Mouse (Mus musculus) 3T3-L1 (cell line): ENCODE results near the gene Tlr9.

Experiments
- DNase-seq: peaks from one replicate; pipeline ENCODE4 v3.0.0-alpha.2; 2015; ENCODE audit warnings: low read depth, low spot score

Gene Tlr9

DNA sequence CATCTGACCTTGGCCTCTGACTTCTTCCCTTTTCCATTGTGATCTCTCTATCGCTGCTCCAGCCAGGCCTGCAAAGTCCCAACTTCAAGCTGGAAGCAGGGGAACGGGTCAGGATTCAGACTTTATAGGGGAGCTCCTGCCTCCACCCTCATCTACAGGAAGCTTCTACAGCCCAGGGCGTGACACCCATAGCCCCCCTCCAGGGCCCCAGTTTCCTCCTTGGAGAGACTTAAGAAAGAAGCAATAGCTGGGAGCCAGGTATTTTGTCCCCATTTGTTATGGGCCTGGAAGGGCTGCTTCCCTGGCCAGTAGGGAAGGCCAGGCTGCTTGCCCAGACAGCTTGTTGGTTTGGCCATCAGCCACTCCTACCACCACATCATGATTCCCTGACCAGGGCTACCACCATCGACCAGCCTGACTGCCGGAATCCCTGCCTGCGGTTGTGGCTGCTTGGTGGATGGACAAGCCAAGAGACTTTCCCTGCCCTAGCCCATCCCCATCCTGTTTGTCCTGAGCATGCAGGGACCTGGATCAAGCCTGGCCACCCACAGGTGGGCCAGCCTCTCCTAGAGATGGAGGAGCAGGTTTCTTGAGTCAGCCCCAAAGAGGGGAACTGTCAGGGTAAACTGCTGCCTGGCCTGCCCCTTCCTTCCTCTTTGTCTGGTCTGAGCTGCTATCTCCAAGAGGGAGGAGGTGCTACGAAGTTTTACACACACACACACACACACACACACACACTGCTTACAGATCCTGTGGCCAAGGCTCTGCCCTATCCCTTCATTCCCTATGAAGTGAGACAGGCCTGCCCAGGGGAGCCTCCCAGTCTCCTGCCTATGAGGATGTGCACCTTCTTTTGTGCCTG lies 18.2 kb upstream of the Tlr9 start:
- peak; percentile 60 for DNase-seq

GRCm38 (mm10) chr9:106205713-106206290 lies 16.6 kb upstream of the Tlr9 start:
- DNase-seq = peak; percentile 61

- no peak for DNase-seq
These were observed 15.9 kb upstream of the Tlr9 start for GRCm38 (mm10) chr9:106206515-106206914.

- no peak for DNase-seq
These were observed 14.2 kb upstream of the Tlr9 start for GRCm38 (mm10) chr9:106208181-106208580.

DNA sequence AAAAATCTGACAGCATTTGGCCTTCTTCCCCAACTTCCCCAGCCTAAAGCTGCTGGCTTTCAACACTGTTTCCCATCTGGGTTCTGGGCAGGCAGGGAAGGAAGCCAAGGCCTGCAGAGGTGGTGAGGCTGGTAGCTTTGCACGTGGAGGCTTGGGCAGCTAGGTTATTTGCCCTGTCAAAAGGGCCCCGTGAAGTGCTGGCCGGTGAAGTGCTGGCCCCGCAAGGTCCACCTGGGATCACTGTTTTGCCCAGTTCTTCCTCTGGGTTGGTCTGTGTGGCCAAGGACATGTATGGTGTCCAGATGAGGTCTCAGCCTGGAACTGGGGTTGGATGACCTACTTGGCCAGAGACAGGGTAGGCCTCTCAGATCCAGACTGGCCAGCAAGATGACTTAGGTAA lies 12.4 kb upstream of the Tlr9 start:
- no peak for DNase-seq

DNA sequence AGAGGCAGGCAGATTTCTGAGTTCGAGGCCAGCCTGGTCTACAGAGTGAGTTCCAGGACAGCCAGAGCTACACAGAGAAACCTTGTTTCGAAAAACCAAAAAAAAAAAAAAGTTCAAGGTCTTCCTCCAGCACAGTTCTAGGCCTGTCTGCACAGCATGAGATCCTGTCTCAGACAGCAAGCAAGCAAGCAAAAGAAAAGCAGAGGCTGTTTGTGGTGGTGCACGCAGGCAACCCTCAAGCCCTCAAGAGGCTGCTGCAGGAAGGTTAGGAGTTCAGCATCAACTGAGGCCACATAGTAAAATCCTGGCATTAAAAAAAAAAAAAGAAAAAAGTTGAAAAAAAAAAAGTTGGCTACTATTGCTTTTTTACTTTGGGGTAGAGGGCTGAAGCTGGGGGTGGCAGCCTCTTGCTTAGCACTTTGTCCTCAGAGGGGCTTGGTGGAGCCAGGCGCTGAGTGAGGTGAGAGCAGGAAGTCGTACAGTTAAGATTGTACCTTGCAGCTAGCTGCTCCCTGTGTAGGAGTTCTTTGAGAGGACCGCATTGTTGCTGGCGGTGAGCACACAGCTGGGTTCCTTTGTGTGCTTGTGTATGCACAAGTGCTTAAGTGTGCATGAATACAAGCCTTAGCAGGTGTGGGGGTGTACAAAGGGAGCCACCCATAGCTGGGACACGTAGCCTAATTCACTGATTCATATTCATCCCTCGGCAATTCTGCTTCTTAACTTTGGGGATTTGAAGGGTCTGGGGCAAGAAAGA lies 11.4 kb upstream of the Tlr9 start:
- DNase-seq = no peak

DNA sequence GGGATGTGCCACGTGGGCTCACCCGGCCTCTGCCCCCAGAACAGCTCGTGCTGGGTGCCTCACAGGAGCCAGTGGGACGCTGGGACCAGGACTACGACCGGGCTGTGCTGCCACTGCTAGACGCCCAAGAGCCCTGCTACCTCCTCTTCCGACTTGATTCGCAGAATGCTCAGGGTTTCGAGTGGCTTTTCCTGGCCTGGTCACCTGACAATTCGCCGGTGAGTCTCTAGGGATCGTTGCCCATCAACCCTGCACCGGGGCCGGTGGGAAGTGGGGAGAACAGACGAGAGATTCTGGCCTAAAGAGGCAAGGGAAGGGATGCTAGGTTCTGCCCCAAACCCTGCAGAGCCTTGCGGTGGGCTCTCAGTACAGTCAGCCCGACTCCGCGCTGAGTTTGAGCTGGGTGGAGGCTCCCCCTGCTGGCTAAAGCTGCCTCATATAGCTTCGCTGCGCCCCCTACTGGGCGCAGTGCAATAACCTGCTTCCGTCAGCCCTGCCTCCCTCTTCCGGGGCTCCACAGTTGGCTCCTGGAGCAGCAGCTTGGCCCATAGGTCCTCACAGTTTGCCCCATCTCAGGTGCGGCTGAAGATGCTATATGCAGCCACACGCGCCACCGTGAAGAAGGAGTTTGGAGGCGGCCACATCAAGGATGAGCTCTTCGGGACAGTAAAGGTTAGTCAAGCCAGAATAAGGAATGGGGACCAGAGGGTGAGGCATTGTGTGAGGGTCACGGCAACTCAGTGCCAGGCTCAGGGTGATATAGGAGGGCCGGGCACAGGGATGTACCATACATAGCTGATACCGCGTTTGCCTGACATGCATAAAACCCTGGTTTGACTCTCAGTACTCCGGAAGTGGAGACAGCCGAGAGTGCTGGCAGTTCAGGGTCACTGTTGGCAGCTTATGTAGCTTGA lies 10.5 kb upstream of the Tlr9 start:
- DNase-seq = peak; percentile 78

DNA sequence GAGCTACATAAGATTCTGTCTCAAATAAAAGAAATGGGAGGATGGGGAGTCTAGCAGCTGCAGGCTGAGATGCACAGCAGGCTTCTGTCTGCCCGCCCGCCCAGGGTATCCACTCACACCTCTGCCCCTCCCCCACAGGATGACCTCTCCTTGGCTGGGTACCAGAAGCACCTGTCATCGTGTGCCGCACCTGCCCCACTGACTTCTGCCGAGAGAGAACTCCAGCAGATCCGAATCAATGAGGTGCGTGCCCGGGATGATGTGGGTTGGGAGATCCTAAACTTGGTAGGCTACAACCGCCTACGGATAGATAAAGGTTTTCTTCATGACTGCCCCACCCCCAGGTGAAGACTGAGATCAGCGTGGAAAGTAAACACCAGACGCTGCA lies 9.8 kb upstream of the Tlr9 start:
- DNase-seq = no peak

DNA sequence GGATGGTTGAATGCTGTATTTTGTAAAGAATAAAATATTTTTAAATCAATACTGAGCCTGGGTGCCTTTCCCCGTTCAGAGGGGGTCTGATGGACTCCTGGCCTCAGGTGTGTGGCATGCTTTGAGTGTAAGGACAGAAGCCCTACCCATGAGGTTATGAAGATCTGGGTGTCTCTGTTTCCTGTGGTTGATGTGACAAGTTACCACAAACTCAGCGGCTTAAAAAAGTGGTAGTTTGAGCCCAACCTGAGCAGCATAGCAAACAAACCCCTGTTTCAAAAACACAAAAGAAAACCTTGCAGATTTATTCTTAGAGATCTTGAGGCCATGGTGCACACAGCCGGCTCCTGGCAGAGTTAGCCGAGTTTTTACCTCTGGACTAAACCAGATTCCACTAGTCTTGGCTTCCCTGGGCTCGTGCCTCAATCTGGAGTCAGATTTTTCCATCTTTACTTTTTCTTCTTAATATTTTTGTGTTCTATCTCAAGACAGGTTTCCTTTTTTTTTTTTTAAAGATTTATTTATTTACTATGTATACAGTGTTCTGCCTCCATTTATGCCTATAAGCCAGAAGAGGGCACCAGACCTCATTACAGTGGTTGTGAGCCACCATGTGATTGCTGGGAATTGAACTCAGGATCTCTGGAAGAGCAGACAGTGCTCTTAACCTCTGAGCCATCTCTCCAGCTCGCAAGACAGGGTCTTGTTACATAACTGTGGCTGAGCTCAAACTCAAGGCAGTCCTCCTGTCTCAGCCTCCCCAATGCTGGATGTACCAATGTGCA lies 6.9 kb upstream of the Tlr9 start:
- peak; percentile 41 for DNase-seq

DNA sequence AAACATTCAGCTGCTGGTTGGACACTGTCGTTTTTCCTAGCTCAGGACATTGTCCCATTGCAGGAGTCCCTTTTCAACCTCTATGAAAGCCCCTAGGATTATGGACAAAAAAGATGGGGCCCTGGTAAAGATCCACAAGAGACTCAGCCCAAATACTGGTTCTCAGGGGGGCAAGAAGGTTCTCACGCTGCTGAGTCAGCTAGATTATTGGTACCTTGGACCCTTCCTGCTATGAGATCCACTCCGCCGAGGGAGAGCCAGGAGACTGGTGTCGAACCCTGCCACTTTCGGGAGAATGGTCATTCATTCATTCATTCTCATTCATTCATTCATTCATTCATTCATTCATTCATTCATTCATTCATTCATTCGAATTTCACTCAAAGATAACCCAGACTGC lies 5.4 kb upstream of the Tlr9 start:
- no peak for DNase-seq

- DNase-seq = no peak
These were observed 1.4 kb upstream of the Tlr9 start for GRCm38 (mm10) chr9:106220894-106221523.

DNA sequence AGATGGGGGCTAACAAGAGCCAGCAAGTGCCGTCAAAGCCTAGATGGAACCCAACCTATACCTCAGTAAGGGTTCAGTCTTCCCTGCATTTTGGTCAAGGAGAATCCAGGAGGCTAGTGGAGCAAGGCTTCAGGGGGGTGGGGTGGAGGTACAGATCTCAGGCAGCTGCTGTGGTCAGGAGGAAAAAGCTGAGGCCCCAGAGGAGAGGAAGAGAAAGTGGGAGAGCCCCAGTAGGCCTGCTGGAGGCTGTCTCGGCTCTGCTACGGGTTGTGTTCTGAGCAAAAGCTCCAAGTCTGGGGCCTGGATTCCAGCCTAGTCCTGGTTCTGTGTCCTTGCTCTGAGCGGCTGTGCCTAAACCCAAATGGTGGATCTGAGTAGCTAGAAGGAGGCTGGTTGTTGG lies 596 bp downstream of the Tlr9 start:
- no peak for DNase-seq

DNA sequence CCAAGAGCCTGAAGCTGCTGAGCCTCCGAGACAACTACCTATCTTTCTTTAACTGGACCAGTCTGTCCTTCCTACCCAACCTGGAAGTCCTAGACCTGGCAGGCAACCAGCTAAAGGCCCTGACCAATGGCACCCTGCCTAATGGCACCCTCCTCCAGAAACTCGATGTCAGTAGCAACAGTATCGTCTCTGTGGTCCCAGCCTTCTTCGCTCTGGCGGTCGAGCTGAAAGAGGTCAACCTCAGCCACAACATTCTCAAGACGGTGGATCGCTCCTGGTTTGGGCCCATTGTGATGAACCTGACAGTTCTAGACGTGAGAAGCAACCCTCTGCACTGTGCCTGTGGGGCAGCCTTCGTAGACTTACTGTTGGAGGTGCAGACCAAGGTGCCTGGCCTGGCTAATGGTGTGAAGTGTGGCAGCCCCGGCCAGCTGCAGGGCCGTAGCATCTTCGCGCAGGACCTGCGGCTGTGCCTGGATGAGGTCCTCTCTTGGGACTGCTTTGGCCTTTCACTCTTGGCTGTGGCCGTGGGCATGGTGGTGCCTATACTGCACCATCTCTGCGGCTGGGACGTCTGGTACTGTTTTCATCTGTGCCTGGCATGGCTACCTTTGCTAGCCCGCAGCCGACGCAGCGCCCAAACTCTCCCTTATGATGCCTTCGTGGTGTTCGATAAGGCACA lies 3.2 kb downstream of the Tlr9 start:
- DNase-seq = no peak

- no peak for DNase-seq
These were observed 3.8 kb downstream of the Tlr9 start for GRCm38 (mm10) chr9:106226151-106226682.

DNA sequence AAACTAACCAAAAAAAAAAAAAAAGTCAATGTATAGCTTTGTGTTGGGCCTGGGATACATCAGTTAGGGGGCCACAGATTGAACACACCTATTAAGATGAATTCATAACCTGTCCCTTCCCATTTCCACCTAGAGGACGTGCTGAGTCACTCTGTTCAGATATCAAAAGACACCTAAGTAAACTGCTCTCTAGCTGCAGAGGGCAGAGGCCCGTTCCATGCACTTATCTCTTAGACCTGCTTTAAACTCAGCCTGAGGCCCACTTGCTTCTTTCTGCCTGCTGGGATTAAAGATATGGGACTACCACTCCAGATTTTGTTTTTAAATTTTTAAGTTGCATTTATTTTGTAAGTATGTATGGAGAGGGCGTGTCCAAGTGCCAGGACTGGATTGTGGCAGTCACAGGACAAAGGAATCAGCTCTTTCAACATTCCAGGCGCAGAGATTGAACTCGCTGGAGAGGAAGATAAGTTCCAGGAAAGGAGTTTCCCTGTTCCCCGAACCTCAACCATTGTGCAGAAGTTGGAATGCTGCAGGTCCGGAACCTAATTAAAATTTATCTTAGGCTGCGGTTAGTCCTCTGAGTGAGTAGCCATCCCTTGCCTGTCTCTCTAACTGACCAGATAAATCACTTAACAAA lies 5.5 kb downstream of the Tlr9 start:
- no peak for DNase-seq

GRCm38 (mm10) chr9:106230051-106230733 lies 7.8 kb downstream of the Tlr9 start:
- no peak for DNase-seq

GRCm38 (mm10) chr9:106230734-106231106 lies 8.3 kb downstream of the Tlr9 start:
- no peak for DNase-seq

GRCm38 (mm10) chr9:106231220-106231619 lies 8.8 kb downstream of the Tlr9 start:
- no peak for DNase-seq
